Mouse (Mus musculus): ENCODE results near the gene Tenm4.

DNA sequence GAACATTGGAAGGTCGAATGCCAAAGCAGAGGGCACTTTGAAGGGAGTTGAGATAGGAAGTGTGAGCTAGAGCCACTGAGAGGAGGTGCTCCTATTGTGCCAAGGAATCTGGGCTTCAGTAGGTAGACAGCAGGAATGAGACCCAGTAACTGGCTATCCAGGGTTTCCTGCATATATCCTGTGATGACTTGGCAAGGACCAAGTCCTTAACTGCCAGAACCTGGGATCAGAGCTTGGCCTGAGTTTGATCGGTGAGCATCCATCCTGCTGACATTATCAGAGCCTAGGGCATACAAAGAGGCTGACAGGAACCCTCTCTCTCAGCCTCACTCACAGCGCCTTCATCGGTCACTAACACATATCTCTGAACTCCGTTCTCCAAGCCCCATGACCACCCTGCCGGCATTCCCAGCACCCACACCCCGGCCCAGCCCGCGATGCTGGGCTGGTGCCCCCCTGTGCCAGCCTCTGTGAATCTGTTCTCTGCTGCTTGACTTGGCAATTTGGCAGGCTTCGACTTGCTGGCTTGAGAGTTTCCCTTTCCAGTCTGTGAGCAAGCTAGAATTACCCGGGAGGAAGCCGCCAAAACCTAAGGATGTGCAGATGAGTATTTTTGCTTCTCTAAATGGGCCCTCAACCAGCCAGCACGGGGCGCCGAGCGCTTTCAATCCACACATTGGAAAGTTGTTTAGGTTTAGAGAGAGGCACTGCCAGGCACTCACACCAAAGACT is 698.2 kb downstream of the Tenm4 start:
- TF ChIP-seq CTCF (conservative IDR thresholded peaks at IDR 0.05 in 1 of 2, IDR thresholded peaks at IDR 0.05 in 1 of 2; ENCODE audit: low read depth in 2 of 2, low read length in 2 of 2): no peak
- TF ChIP-seq POLR2A (IDR thresholded peaks at IDR 0.05; ENCODE audit: low read depth, low read length): no peak
- no peak for TF ChIP-seq MYC (IDR thresholded peaks at IDR 0.05; ENCODE audit: low read depth, low read length)
- TF ChIP-seq ZMIZ1 (IDR thresholded peaks at IDR 0.05; ENCODE audit: low read depth, low read length): no peak
- no peak for TF ChIP-seq POLR2AphosphoS2 (IDR thresholded peaks at IDR 0.05; ENCODE audit: low read depth, low read length)
- no peak for TF ChIP-seq IRF4 (IDR thresholded peaks at IDR 0.05; ENCODE audit: low read depth, low read length)
- no peak for TF ChIP-seq TCF12 (IDR thresholded peaks at IDR 0.05; ENCODE audit: low read depth, low read length)
- TF ChIP-seq BHLHE40 (IDR thresholded peaks at IDR 0.05; ENCODE audit: low read depth, low read length): no peak
- TF ChIP-seq HCFC1 (IDR thresholded peaks at IDR 0.05; ENCODE audit: low read depth, low read length): no peak
- TF ChIP-seq EP300 (IDR thresholded peaks at IDR 0.05; ENCODE audit: low read length): no peak
- TF ChIP-seq ZNF384 (IDR thresholded peaks at IDR 0.05; ENCODE audit: low read depth, low read length): no peak

Measured in CH12.LX (cell line).